Mouse (Mus musculus) T-cell, adult 2 months (primary cell): ENCODE results near the gene Myo18b.

ENCODE experiments used
- DNase-seq: peaks from one replicate; pipeline ENCODE4 v3.0.0; 2022; ENCODE audit warnings: low spot score

Gene Myo18b

GRCm38 (mm10) chr5:112747306-112747930 lies 148.7 kb downstream of the Myo18b start:
- DNase-seq: no peak

GRCm38 (mm10) chr5:112745176-112745575 lies 151.0 kb downstream of the Myo18b start:
- no peak for DNase-seq

DNA sequence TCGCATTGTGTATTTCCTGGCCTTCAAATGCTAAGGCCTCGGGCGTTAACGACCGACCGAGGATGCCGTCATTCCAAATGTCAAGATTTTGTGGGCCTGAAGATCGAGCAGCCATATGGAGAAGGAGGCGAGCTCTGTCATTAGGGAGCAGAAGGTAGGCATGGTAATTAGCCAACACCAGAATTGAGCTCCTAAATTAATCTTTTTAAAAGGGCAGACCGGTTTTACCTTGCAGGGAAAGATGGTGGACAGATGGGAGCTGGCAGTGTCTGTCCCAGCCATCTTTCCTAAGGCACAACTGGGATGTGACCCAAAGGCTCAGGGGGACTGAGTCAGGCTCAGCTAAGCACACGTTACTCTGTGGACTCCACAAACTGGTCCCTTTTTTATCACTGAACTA lies 151.6 kb downstream of the Myo18b start:
- no peak for DNase-seq

DNA sequence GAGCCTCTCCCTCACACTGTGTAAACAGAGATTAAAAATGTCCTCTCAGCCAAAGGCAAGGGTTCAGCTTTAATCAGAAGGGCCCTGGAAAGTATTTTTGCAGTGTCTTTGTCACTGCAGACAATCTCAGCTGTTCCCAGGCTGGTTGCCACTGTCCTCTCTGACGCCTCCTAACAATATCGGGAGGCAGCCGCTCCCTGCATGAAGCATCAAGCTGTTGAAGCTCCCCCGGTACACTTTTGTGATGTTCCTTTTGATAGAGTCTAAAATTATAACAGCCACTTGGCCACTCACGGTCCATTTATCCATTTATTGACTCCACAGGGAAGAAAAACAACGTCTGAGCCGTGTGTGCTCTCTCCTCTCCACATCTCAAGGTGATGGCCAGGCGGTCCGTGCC lies 153.0 kb downstream of the Myo18b start:
- DNase-seq: no peak

- no peak for DNase-seq
These were observed 155.5 kb downstream of the Myo18b start for GRCm38 (mm10) chr5:112740651-112741050.

DNA sequence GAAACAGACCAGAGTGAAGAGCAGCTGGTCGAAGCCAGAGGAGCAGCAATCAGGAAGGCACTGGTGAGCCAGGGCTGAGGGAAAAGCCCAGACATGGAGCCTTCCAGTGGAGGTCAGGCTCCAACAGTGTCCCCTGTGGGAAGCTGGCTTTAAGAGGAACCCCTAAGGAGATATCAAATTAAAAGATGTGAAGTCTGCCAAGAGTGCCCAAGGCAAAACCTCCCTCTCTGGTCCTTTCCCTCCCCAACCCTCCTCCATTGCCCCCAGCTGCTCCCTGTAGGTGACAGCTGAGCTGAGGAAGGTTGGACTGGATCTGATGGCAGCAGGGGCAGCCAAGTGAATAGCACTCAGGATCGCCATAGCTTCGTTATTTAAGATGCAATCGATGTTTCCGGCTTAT lies 161.1 kb downstream of the Myo18b start:
- DNase-seq: no peak

DNA sequence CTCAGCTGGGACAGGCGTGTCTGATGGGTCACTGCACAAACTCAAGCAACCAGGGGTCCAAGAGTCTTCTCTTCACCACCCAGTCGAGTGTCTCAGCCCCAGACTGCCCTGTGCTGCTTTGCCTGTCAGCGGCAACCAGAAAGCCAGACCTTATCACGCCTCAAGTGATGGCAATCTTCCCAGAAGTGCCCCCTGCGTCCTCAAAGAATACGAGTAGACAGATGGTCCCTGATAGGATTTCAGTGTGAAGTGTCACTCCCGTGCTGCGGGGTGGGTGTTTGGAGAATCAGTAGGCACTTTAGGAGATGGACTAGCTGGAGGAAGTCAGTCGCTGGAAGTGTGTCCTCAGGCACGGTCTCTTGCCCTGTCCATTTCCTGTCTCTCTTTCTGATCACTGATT lies 165.6 kb downstream of the Myo18b start:
- no peak for DNase-seq

DNA sequence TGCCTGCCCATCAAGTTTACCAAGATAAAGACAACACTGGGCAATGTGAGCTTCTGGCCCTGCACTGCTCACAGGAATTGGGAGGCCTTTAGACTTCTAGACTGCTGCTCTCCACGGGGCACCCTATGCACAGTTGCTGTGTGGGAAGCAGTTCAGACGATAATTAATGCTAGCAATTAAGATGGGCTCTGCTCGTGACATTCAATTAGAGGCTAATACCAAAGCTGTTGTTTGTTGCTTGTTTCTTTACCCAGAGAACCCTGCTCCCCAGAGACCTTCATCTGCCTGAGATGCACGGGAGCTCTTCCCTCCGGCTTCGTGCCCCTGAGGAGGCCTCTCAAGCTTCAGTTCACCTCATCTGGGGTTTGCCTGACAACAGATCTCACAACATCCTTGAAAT lies 167.7 kb downstream of the Myo18b start:
- no peak for DNase-seq

DNA sequence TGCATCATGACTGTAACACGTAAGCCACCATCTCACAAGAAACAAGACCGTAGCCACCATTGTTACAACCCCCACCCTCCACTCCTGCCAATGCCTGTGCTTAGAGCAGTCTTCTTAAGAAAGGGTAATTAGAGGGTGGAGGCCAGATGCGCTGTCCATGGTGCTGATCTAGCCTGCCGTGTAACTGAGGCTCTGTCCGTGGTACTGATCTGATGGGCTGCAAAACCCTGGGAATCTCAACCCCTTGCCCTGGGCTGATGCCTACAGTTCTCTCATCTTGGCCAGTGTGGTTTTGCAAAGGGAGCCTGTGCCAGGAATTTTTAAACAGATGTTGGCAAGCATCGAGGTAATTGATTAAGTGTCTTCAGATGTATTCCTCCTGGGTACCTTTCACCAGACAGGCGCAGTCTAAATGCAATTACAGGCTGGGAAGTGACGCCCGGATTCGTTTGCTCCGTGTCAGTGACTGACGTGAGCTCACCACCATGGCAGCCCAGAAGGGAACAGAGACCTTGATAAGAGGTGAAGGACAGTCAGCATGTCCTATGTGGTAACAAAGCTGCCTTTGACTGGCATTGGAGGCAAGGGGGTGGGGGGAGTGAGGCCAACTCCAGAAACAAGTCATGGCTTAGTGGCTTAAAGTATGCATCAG lies 177.4 kb downstream of the Myo18b start:
- no peak for DNase-seq

DNA sequence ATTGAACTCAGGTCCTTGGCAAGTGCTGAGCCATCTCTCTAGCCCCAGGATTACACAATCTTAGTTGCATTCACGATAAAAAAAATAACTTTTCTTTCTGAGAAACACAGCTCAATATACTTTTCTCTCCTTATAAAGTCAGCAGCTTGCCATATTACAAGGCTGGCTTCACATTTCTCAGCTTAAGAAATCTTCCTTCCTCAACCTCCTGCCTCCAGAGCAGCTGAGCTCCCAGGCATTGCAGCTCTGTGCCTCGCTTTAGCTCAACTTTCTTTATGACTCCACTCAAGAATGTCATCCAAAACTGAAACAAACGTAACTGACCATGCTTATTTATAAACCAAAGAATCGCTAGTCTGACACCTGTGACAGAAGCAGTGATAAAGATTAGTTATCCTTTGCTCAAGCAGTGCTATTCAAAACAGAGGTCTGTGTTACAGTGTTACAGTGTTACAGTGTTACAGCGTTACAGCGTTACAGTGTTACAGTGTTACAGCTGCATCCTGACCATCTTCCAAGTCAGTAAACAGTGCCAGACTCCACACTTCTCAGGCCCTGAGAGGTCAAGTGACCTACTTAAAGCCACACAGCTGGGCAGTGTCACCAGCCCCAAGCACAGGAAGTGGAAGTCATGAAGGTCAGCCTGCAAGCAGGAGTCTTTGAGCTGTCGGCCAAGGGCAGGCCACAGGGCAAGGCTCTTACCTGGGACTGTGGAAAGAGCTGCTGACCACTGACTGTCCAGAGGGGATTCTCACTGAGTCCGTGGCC lies 181.3 kb downstream of the Myo18b start:
- DNase-seq: no peak

DNA sequence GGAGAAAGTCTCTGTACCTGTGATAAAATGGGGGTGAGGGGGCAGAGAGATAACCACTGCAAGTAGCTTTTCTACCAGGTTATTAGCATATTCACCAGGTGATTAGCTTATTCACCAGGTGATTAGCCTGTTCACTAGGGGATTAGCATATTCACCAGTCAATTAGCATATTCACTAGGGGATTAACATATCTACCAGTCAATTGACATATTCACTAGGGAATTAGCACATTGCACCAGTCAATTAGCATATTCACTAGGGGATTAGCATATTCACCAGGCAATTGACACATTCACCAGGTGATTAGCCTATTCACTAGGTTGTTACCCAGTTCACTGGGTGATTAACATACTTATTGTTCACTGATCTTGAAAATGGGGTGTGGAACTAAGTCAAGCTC lies 186.3 kb downstream of the Myo18b start:
- DNase-seq: no peak

- DNase-seq: no peak
These were observed 187.7 kb downstream of the Myo18b start for GRCm38 (mm10) chr5:112708441-112708840.

DNA sequence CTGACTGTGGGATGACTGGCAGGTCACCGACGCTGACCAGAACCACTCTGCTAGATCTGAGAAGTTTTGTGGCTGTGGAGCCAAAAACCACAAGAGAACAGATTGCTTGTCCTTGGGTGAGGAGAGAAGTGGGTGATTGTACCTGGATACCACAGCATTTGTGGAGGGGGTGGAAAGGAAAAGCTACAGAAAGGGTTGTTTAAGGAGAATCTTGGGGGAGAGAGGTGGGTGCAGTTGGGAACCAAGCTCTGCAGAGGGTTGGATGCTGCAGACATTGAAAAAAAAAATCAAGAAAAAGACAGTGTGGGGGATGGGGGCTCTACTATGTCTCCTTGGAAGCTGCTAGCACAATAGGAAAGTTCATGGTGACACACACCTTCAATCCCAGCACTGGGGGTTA lies 188.7 kb downstream of the Myo18b start:
- DNase-seq: no peak

DNA sequence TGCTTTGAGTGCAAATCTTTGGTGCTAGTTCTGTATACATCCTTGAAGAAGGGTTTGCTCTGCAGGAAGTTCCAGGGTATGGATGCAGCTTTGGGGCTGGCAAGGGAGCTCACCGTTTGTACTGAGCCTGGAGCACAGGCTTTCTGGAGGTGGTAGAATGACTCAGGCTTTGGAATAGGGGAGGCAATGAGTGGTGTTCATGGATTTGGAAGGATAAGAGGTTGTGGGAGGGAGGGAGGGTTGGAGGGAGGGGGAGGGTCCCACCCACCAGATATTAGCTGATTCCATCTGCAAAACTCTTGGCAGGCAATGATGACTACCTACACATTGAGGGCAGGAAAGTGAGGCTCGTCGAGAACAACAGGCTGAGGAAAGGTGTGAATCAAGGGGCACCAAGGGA lies 195.4 kb downstream of the Myo18b start:
- DNase-seq: no peak

GRCm38 (mm10) chr5:112696683-112697082 lies 199.5 kb downstream of the Myo18b start:
- no peak for DNase-seq

DNA sequence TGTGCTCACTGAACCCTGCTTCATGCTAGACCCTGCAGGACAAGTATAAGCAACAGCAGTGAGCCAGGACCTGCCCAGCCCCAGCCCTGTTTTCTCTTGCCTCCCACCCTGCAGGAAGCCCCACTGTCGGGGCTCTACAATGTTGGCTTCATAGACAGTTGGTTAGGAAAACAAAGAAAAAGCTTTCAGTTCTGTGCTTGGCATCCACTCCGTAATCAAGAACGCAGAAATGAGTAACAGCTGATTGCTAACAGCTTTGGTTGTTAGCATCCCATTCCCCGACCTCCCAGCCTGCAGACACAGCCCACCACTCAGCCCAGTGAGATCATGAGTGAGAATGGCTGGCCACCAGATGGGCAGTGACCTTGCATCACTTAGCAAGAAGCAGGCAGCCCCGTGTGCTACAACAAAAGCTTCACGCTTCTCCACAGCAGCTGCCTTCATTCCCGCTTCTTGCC lies 200.9 kb downstream of the Myo18b start:
- DNase-seq: no peak

DNA sequence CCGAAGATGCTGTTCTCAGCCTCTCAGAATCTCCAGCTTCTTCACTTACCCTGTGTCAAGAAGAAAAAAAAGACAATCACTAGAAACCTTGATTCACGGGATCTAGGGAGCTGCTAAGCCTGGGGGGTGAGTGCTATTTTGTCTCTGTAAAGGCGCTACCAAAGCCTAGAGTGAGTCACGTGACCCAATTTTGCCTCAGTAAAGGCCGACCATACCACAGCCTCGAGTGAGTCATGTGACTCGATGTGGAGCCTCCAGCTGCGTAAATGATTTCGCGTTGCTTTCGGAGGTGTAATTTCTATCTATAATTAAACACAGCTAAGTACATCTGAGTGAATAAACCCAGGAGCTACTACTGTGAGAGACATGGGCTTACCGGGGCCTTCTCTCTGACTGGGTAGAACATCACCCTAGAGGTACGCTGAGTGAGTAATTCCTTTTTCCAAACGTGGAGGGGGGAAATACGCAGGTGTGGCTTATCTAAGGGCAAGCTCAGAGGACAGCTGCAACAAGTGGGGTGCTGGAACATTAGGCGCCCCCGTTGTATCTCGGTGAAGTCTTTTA lies 202.8 kb downstream of the Myo18b start:
- no peak for DNase-seq

- no peak for DNase-seq
These were observed 208.9 kb downstream of the Myo18b start for GRCm38 (mm10) chr5:112687100-112687818.

DNA sequence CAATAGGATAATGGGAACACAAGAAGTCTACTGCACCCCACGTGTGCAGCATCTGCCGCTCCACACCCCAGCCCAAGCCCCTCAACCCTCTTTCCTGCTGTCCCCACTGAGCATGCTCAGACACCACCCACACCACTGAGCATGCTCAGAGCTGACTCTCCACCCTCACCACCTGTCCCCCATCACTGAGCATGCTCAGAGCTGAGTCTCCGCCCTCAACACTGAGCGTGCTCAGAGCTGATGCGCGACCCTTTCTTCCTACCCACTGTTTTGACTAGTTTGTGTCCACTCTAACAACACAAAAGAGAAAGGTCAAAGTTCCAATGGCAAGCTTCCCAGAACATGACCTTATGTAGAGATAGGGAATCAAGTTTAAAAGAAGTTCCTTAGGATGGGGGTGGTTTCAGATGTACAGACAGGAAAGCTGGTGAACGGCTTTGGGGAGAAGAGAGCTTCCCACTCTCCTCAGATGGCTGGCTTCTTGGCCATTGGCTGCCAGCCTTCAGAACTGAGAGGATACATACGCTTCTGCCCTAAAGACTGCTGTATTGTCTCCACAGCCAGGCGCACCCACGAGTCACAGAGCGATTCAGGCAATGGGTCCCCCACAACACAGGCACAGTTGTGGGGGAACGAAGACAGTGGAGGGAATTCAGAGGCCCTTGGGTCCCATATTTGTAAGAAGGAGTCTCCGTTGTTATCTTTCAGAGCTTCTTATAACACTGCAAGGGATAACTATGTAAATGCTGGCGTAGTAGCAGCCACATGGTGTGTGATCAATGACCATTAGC lies 209.7 kb downstream of the Myo18b start:
- no peak for DNase-seq

GRCm38 (mm10) chr5:112679251-112679650 lies 216.9 kb downstream of the Myo18b start:
- DNase-seq: no peak

- no peak for DNase-seq
These were observed 218.0 kb downstream of the Myo18b start for GRCm38 (mm10) chr5:112678153-112678552.
